Mouse (Mus musculus): ENCODE measurements around the gene Slc11a1. TPM values are rescaled to one million over a fixed set of nuclear protein-coding genes. Genes with fewer than 3 reads are reported as not detected.
A peak's percentile ranks its signal among the peaks of the same experiment; 100 is the strongest.
"Not testable (repeated sequence)": the region's sequence is repeated elsewhere in the genome, so short reads cannot be mapped to it uniquely, and the experiment has no call there.

The Slc11a1 gene
- polyA plus RNA-seq (2016; fragmentation: Nextera tagmentation; extraction: Ambion mirVana) = 2.1 and 4.1 TPM in 2 replicates

- no peaks in the 10 kb centered on the region for H3K36me3 ChIP-seq
- H3K4me3 ChIP-seq = no peak within 1 kb of the TSS
- no peak within 1 kb of the TSS for H3K27ac ChIP-seq
- no peaks in the 10 kb centered on the region for H3K27me3 ChIP-seq (replicated peaks)
- 74% methylated on average over 8 of the region's 8 CpGs for WGBS
- no peak within 1 kb of the TSS for H3K9ac ChIP-seq
- H3K9me3 ChIP-seq = no peaks in the 10 kb centered on the region
- no peak for ATAC-seq (ENCODE audit: low FRiP score, low read depth)
- H3K4me2 ChIP-seq (replicated peaks) = no peak within 1 kb of the TSS
- H3K4me1 ChIP-seq = no peaks in the 10 kb centered on the region
Observed at GRCm38 (mm10) chr1:74374980-74375379, at the start of gene Slc11a1. Slc11a1 (plus strand) TSS chr1:74375195.

- not testable (repeated sequence) for H3K4me1 ChIP-seq; H3K27ac ChIP-seq; H3K9me3 ChIP-seq; H3K27me3 ChIP-seq (replicated peaks); H3K4me3 ChIP-seq; ATAC-seq (ENCODE audit: low FRiP score, low read depth); H3K36me3 ChIP-seq; H3K9ac ChIP-seq; H3K4me2 ChIP-seq (replicated peaks)
- 81% methylated on average over 2 of the region's 2 CpGs for WGBS
Observed at GRCm38 (mm10) chr1:74326916-74327315, 48.1 kb upstream of the Slc11a1 start.

- 85% methylated on average over 7 of the region's 7 CpGs for WGBS
- Histone ChIP-seq H3K9me3 (no peaks in the 10 kb centered on the region), H3K9ac (no peak overlapping the region), H3K4me3 (no peak overlapping the region), H3K27me3 (replicated peaks) (no peaks in the 10 kb centered on the region), H3K36me3 (0 out of 2 replicates have a peak, but pooled peaks cover 5% of the 10 kb centered on the region), H3K4me1 (peaks cover 7% of the 10 kb centered on the region), H3K27ac (no peak overlapping the region), H3K4me2 (replicated peaks) (no peak overlapping the region)
- ATAC-seq (ENCODE audit: low FRiP score, low read depth) = no peak
Observed at GRCm38 (mm10) chr1:74329899-74330431, 45.0 kb upstream of the Slc11a1 start.

- 88% methylated on average over 4 of the region's 4 CpGs for WGBS
- Histone ChIP-seq H3K27ac (no peak overlapping the region), H3K9ac (no peak overlapping the region), H3K9me3 (no peaks in the 10 kb centered on the region), H3K27me3 (replicated peaks) (no peaks in the 10 kb centered on the region), H3K4me2 (replicated peaks) (no peak overlapping the region), H3K36me3 (0 out of 2 replicates have a peak, but pooled peaks cover 5% of the 10 kb centered on the region), H3K4me3 (no peak overlapping the region), H3K4me1 (peaks cover 7% of the 10 kb centered on the region)
- ATAC-seq (ENCODE audit: low FRiP score, low read depth) = no peak
Observed at GRCm38 (mm10) chr1:74331046-74331681, 43.8 kb upstream of the Slc11a1 start.

- peak overlapping the region; percentile 63 for H3K27ac ChIP-seq
- H3K9ac ChIP-seq = peak overlapping the region; percentile 62
- H3K27me3 ChIP-seq (replicated peaks) = no peaks in the 10 kb centered on the region
- 0% methylated on average over 36 of the region's 36 CpGs for WGBS
- H3K9me3 ChIP-seq = no peaks in the 10 kb centered on the region
- 0 out of 2 replicates have a peak, but pooled peaks cover 5% of the 10 kb centered on the region for H3K36me3 ChIP-seq
- peak overlapping the region; percentile 76 for H3K4me2 ChIP-seq (replicated peaks)
- H3K4me3 ChIP-seq = peak overlapping the region; percentile 44
- peaks cover 7% of the 10 kb centered on the region for H3K4me1 ChIP-seq
- peak; percentile 97 for ATAC-seq (ENCODE audit: low FRiP score, low read depth)
Observed at GRCm38 (mm10) chr1:74332241-74332763, 42.7 kb upstream of the Slc11a1 start.

- H3K36me3 ChIP-seq = 0 out of 2 replicates have a peak, but pooled peaks cover under 1% of the 10 kb centered on the region
Observed at GRCm38 (mm10) chr1:74332930-74333329, 42.1 kb upstream of the Slc11a1 start.

GRCm38 (mm10) chr1:74334607-74335006 lies 40.4 kb upstream of the Slc11a1 start:
- no peak for ATAC-seq (ENCODE audit: low FRiP score, low read depth)
- 87% methylated on average over 3 of the region's 3 CpGs for WGBS
- H3K36me3 ChIP-seq = no peaks in the 10 kb centered on the region
- no peak overlapping the region for H3K9ac ChIP-seq
- H3K4me3 ChIP-seq = no peak overlapping the region
- H3K27ac ChIP-seq = no peak overlapping the region
- peaks cover 12% of the 10 kb centered on the region for H3K4me1 ChIP-seq
- H3K9me3 ChIP-seq = no peaks in the 10 kb centered on the region
- no peaks in the 10 kb centered on the region for H3K27me3 ChIP-seq (replicated peaks)
- H3K4me2 ChIP-seq (replicated peaks) = no peak overlapping the region

More at GRCm38 (mm10) chr1:74332930-74333329, 42.1 kb upstream of the Slc11a1 start:
- Histone ChIP-seq H3K9ac (peak overlapping the region; percentile 62), H3K27ac (peak overlapping the region; percentile 63), H3K4me3 (peak overlapping the region; percentile 44), H3K4me2 (replicated peaks) (peak overlapping the region; percentile 76), H3K9me3 (no peaks in the 10 kb centered on the region), H3K27me3 (replicated peaks) (no peaks in the 10 kb centered on the region), H3K4me1 (peaks cover 7% of the 10 kb centered on the region)
- WGBS = 4% methylated on average over 9 of the region's 9 CpGs
- ATAC-seq (ENCODE audit: low FRiP score, low read depth) = no peak; the same call in 1 of the 2 replicates

GRCm38 (mm10) chr1:74335033-74335432 lies 40.0 kb upstream of the Slc11a1 start:
- H3K27me3 ChIP-seq (replicated peaks) = no peaks in the 10 kb centered on the region
- H3K27ac ChIP-seq = no peak overlapping the region
- H3K4me3 ChIP-seq = no peak overlapping the region
- peaks cover 12% of the 10 kb centered on the region for H3K4me1 ChIP-seq
- ATAC-seq (ENCODE audit: low FRiP score, low read depth) = no peak
- no peaks in the 10 kb centered on the region for H3K9me3 ChIP-seq
- no peak overlapping the region for H3K4me2 ChIP-seq (replicated peaks)
- H3K9ac ChIP-seq = no peak overlapping the region
- 80% methylated on average over 4 of the region's 4 CpGs for WGBS
- no peaks in the 10 kb centered on the region for H3K36me3 ChIP-seq

GRCm38 (mm10) chr1:74335436-74336170 lies 39.4 kb upstream of the Slc11a1 start:
- Histone ChIP-seq H3K9me3 (no peaks in the 10 kb centered on the region), H3K9ac (no peak overlapping the region), H3K27me3 (replicated peaks) (no peaks in the 10 kb centered on the region), H3K27ac (no peak overlapping the region), H3K4me3 (no peak overlapping the region), H3K4me1 (peaks cover 12% of the 10 kb centered on the region), H3K4me2 (replicated peaks) (no peak overlapping the region), H3K36me3 (no peaks in the 10 kb centered on the region)
- no peak for ATAC-seq (ENCODE audit: low FRiP score, low read depth)
- 85% methylated on average over 6 of the region's 6 CpGs for WGBS

GRCm38 (mm10) chr1:74337241-74337771 lies 37.7 kb upstream of the Slc11a1 start:
- H3K9ac ChIP-seq = no peak overlapping the region
- H3K36me3 ChIP-seq = no peaks in the 10 kb centered on the region
- no peak overlapping the region for H3K27ac ChIP-seq
- peaks cover 12% of the 10 kb centered on the region for H3K4me1 ChIP-seq
- H3K4me3 ChIP-seq = no peak overlapping the region
- H3K4me2 ChIP-seq (replicated peaks) = no peak overlapping the region
- 85% methylated on average over 3 of the region's 3 CpGs for WGBS
- ATAC-seq (ENCODE audit: low FRiP score, low read depth) = no peak
- H3K27me3 ChIP-seq (replicated peaks) = no peaks in the 10 kb centered on the region
- H3K9me3 ChIP-seq = no peaks in the 10 kb centered on the region

- Histone ChIP-seq H3K4me2 (replicated peaks) (no peak overlapping the region), H3K36me3 (no peaks in the 10 kb centered on the region), H3K9me3 (no peaks in the 10 kb centered on the region), H3K9ac (no peak overlapping the region), H3K4me1 (peaks cover 13% of the 10 kb centered on the region), H3K27ac (no peak overlapping the region), H3K4me3 (no peak overlapping the region), H3K27me3 (replicated peaks) (no peaks in the 10 kb centered on the region)
- 91% methylated on average over 5 of the region's 5 CpGs for WGBS
- ATAC-seq (ENCODE audit: low FRiP score, low read depth) = no peak
Observed at GRCm38 (mm10) chr1:74338013-74338412, 37.0 kb upstream of the Slc11a1 start.

GRCm38 (mm10) chr1:74338626-74339025 lies 36.4 kb upstream of the Slc11a1 start:
- H3K27me3 ChIP-seq (replicated peaks) = no peaks in the 10 kb centered on the region
- H3K27ac ChIP-seq = no peak overlapping the region
- H3K4me2 ChIP-seq (replicated peaks) = no peak overlapping the region
- ATAC-seq (ENCODE audit: low FRiP score, low read depth) = no peak
- H3K36me3 ChIP-seq = no peaks in the 10 kb centered on the region
- no peaks in the 10 kb centered on the region for H3K9me3 ChIP-seq
- WGBS = 92% methylated on average over 3 of the region's 4 CpGs
- peaks cover 11% of the 10 kb centered on the region; the same call in 1 of the 2 replicates for H3K4me1 ChIP-seq
- no peak overlapping the region for H3K4me3 ChIP-seq
- no peak overlapping the region for H3K9ac ChIP-seq
